Mouse (Mus musculus): ENCODE measurements around the gene Cstf3. TPM values are rescaled to one million over a fixed set of nuclear protein-coding genes. Genes with fewer than 3 reads are reported as not detected.

Cstf3 gene
- polyA plus RNA-seq, 1 experiment from 2014 or later: 49.1 TPM

GRCm38 (mm10) chr2:104663372-104664100 lies 73.2 kb downstream of the Cstf3 start:
- Histone ChIP-seq H3K36me3 (ENCODE audit: control insufficient read depth, insufficient read depth, low read length) (peaks cover 11% of the 10 kb centered on the region; the same call in 1 of the 2 replicates), H3K9ac (ENCODE audit: low read depth, low read length) (no peak overlapping the region), H3K4me3 (ENCODE audit: low read length) (no peak overlapping the region), H3K4me1 (ENCODE audit: control insufficient read depth, insufficient read depth, low read length) (no peaks in the 10 kb centered on the region), H3K4me2 (ENCODE audit: low read depth, low read length) (no peak overlapping the region), H3K27ac (ENCODE audit: low read length) (no peak overlapping the region), H3K27me3 (replicated peaks; ENCODE audit: control insufficient read depth, insufficient read depth, low read length) (no peaks in the 10 kb centered on the region), H3K9me3 (ENCODE audit: control insufficient read depth, low read length) (no peaks in the 10 kb centered on the region)
- 70% methylated on average over 8 of the region's 8 CpGs for WGBS
- ATAC-seq: no peak

GRCm38 (mm10) chr2:104669122-104669804 lies 78.9 kb downstream of the Cstf3 start:
- H3K36me3 ChIP-seq (ENCODE audit: control insufficient read depth, insufficient read depth, low read length): peaks cover 4% of the 10 kb centered on the region; the same call in 1 of the 2 replicates
- H3K4me1 ChIP-seq (ENCODE audit: control insufficient read depth, insufficient read depth, low read length): no peaks in the 10 kb centered on the region
- no peak overlapping the region for H3K9ac ChIP-seq (ENCODE audit: low read depth, low read length)
- H3K4me3 ChIP-seq (ENCODE audit: low read length): no peak overlapping the region
- WGBS: 82% methylated on average over 6 of the region's 6 CpGs
- H3K9me3 ChIP-seq (ENCODE audit: control insufficient read depth, low read length): no peaks in the 10 kb centered on the region
- ATAC-seq: no peak
- H3K27me3 ChIP-seq (replicated peaks; ENCODE audit: control insufficient read depth, insufficient read depth, low read length): no peaks in the 10 kb centered on the region
- H3K4me2 ChIP-seq (ENCODE audit: low read depth, low read length): no peak overlapping the region
- H3K27ac ChIP-seq (ENCODE audit: low read length): no peak overlapping the region

- no peaks in the 10 kb centered on the region; the same call in 1 of the 2 replicates for H3K36me3 ChIP-seq (ENCODE audit: control insufficient read depth, insufficient read depth, low read length)
- ATAC-seq: no peak
- H3K9me3 ChIP-seq (ENCODE audit: control insufficient read depth, low read length): no peaks in the 10 kb centered on the region
- H3K4me3 ChIP-seq (ENCODE audit: low read length): no peak overlapping the region
- no peaks in the 10 kb centered on the region for H3K4me1 ChIP-seq (ENCODE audit: control insufficient read depth, insufficient read depth, low read length)
- H3K9ac ChIP-seq (ENCODE audit: low read depth, low read length): no peak overlapping the region
- H3K27me3 ChIP-seq (replicated peaks; ENCODE audit: control insufficient read depth, insufficient read depth, low read length): no peaks in the 10 kb centered on the region
- no peak overlapping the region for H3K27ac ChIP-seq (ENCODE audit: low read length)
- no peak overlapping the region for H3K4me2 ChIP-seq (ENCODE audit: low read depth, low read length)
Observed at GRCm38 (mm10) chr2:104671724-104672123, 81.4 kb downstream of the Cstf3 start.

GRCm38 (mm10) chr2:104677326-104677725 lies 87.0 kb downstream of the Cstf3 start:
- 84% methylated on average over 3 of the region's 3 CpGs for WGBS
- Histone ChIP-seq H3K27ac (ENCODE audit: low read length) (no peak overlapping the region), H3K27me3 (replicated peaks; ENCODE audit: control insufficient read depth, insufficient read depth, low read length) (no peaks in the 10 kb centered on the region), H3K9me3 (ENCODE audit: control insufficient read depth, low read length) (no peaks in the 10 kb centered on the region), H3K9ac (ENCODE audit: low read depth, low read length) (no peak overlapping the region), H3K4me2 (ENCODE audit: low read depth, low read length) (no peak overlapping the region), H3K4me3 (ENCODE audit: low read length) (no peak overlapping the region), H3K36me3 (ENCODE audit: control insufficient read depth, insufficient read depth, low read length) (no peaks in the 10 kb centered on the region), H3K4me1 (ENCODE audit: control insufficient read depth, insufficient read depth, low read length) (no peaks in the 10 kb centered on the region)
- no peak for ATAC-seq

GRCm38 (mm10) chr2:104684771-104685170 lies 94.4 kb downstream of the Cstf3 start:
- no peak overlapping the region for H3K9ac ChIP-seq (ENCODE audit: low read depth, low read length)
- H3K27ac ChIP-seq (ENCODE audit: low read length): no peak overlapping the region
- H3K36me3 ChIP-seq (ENCODE audit: control insufficient read depth, insufficient read depth, low read length): no peaks in the 10 kb centered on the region
- no peak for ATAC-seq
- H3K27me3 ChIP-seq (replicated peaks; ENCODE audit: control insufficient read depth, insufficient read depth, low read length): no peaks in the 10 kb centered on the region
- no peaks in the 10 kb centered on the region for H3K9me3 ChIP-seq (ENCODE audit: control insufficient read depth, low read length)
- 89% methylated on average over 4 of the region's 4 CpGs for whole genome bisulfite sequencing
- no peaks in the 10 kb centered on the region for H3K4me1 ChIP-seq (ENCODE audit: control insufficient read depth, insufficient read depth, low read length)
- H3K4me2 ChIP-seq (ENCODE audit: low read depth, low read length): no peak overlapping the region
- no peak overlapping the region for H3K4me3 ChIP-seq (ENCODE audit: low read length)

GRCm38 (mm10) chr2:104685418-104685817 lies 95.1 kb downstream of the Cstf3 start:
- H3K27me3 ChIP-seq (replicated peaks; ENCODE audit: control insufficient read depth, insufficient read depth, low read length): no peaks in the 10 kb centered on the region
- no peak overlapping the region for H3K27ac ChIP-seq (ENCODE audit: low read length)
- no peak overlapping the region for H3K4me2 ChIP-seq (ENCODE audit: low read depth, low read length)
- no peaks in the 10 kb centered on the region for H3K36me3 ChIP-seq (ENCODE audit: control insufficient read depth, insufficient read depth, low read length)
- H3K9ac ChIP-seq (ENCODE audit: low read depth, low read length): no peak overlapping the region
- 4% methylated on average over 13 of the region's 13 CpGs for WGBS
- H3K9me3 ChIP-seq (ENCODE audit: control insufficient read depth, low read length): no peaks in the 10 kb centered on the region
- H3K4me1 ChIP-seq (ENCODE audit: control insufficient read depth, insufficient read depth, low read length): no peaks in the 10 kb centered on the region
- no peak overlapping the region for H3K4me3 ChIP-seq (ENCODE audit: low read length)
- ATAC-seq: peak; percentile 89

GRCm38 (mm10) chr2:104687261-104687660 lies 96.9 kb downstream of the Cstf3 start:
- no peak overlapping the region for H3K9ac ChIP-seq (ENCODE audit: low read depth, low read length)
- H3K27me3 ChIP-seq (replicated peaks; ENCODE audit: control insufficient read depth, insufficient read depth, low read length): no peaks in the 10 kb centered on the region
- no peak overlapping the region for H3K27ac ChIP-seq (ENCODE audit: low read length)
- no peaks in the 10 kb centered on the region for H3K9me3 ChIP-seq (ENCODE audit: control insufficient read depth, low read length)
- 58% methylated on average over 3 of the region's 3 CpGs for WGBS
- no peak for ATAC-seq
- no peaks in the 10 kb centered on the region for H3K36me3 ChIP-seq (ENCODE audit: control insufficient read depth, insufficient read depth, low read length)
- no peaks in the 10 kb centered on the region for H3K4me1 ChIP-seq (ENCODE audit: control insufficient read depth, insufficient read depth, low read length)
- H3K4me2 ChIP-seq (ENCODE audit: low read depth, low read length): no peak overlapping the region
- H3K4me3 ChIP-seq (ENCODE audit: low read length): no peak overlapping the region

- 77% methylated on average over 3 of the region's 3 CpGs for WGBS
- Histone ChIP-seq H3K9ac (ENCODE audit: low read depth, low read length) (no peak overlapping the region), H3K4me1 (ENCODE audit: control insufficient read depth, insufficient read depth, low read length) (no peaks in the 10 kb centered on the region), H3K9me3 (ENCODE audit: control insufficient read depth, low read length) (no peaks in the 10 kb centered on the region), H3K27me3 (replicated peaks; ENCODE audit: control insufficient read depth, insufficient read depth, low read length) (no peaks in the 10 kb centered on the region), H3K4me3 (ENCODE audit: low read length) (no peak overlapping the region), H3K27ac (ENCODE audit: low read length) (no peak overlapping the region), H3K36me3 (ENCODE audit: control insufficient read depth, insufficient read depth, low read length) (no peaks in the 10 kb centered on the region), H3K4me2 (ENCODE audit: low read depth, low read length) (no peak overlapping the region)
- ATAC-seq: no peak
Observed at GRCm38 (mm10) chr2:104688321-104688720, 98.0 kb downstream of the Cstf3 start.

GRCm38 (mm10) chr2:104688724-104689123 lies 98.4 kb downstream of the Cstf3 start:
- no peak for ATAC-seq
- no peaks in the 10 kb centered on the region for H3K9me3 ChIP-seq (ENCODE audit: control insufficient read depth, low read length)
- no peak overlapping the region for H3K4me3 ChIP-seq (ENCODE audit: low read length)
- no peak overlapping the region for H3K4me2 ChIP-seq (ENCODE audit: low read depth, low read length)
- H3K4me1 ChIP-seq (ENCODE audit: control insufficient read depth, insufficient read depth, low read length): no peaks in the 10 kb centered on the region
- no peaks in the 10 kb centered on the region for H3K27me3 ChIP-seq (replicated peaks; ENCODE audit: control insufficient read depth, insufficient read depth, low read length)
- 69% methylated on average over 8 of the region's 8 CpGs for WGBS
- no peak overlapping the region for H3K9ac ChIP-seq (ENCODE audit: low read depth, low read length)
- no peak overlapping the region for H3K27ac ChIP-seq (ENCODE audit: low read length)
- no peaks in the 10 kb centered on the region for H3K36me3 ChIP-seq (ENCODE audit: control insufficient read depth, insufficient read depth, low read length)
